Mouse (Mus musculus): ENCODE measurements around the gene Wdr95.

The Wdr95 gene

DNA sequence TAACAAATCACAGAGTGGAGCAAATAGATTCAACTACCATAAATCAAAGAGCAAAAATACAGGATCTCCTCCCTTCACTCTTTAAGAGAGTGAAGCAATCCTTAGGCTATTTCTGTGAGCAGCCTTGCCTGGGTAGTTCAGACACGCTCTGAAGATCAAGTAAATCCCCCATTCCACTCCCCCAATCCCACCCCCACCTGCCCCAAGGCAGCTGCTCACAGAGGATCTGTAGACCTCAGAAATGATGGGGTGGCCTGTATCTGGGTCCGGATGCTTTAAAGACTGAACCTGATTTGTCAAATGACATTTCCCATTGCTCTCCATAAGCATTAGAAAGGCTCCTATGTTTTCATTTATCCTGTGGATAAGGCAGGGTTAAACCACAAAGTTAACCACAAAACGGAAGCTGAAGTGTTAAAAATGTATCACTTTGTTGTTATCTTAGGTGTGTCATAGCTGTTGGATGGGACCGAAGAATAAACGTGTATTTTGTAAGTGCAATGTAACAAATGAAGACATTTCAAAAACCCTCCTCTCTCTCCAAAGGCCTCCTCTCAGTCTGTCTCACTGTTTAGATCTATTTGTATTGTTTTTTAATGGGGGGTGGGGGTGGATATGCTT is 54.3 kb downstream of the Wdr95 start:
- no peak for DNase-seq (ENCODE audit: low spot score in 2 of 2)

DNA sequence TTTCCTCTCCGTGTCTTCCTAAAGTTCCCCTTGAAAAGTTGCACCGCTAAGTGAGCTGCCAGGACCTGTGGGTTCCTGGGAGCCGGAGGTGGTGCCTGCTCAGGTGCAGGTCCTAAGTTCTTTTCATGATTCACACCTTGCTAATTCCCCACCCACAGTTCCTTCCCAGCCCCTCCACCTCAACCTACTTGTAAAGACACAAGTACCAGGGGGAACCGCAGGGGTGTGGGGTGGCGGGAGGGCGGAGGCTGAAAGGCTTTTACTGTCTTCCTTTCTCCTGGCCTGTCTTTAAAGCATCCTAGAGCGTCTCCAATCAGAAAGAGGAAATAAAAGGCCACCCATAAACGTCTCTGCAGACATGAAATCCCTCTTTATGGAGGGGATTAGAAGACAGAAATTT is 55.0 kb downstream of the Wdr95 start:
- no peak for DNase-seq (ENCODE audit: low spot score in 2 of 2)

DNA sequence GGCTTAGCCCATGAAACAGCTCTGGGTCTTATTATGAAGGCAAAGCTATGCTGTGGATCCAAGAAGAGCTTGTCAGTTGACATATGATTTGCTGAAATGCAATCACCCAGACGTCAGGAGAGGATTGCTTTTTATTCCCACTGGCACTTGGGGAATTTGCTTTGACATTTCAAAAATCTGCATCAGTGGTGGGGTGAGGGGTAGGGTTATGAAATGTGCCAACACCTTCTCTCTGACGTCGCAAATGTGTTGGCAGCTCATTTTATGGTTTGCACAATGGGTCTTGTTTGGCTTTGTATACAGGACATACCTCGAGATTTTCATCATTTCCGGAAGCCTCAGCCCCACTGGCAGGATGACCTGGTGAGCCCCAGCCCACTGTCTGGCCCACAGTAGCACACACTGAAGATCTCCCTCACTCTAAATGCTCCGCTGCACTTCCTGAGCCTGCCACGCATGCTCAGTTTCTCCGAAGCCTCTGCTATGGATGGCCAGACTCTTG is 55.7 kb downstream of the Wdr95 start:
- no peak for DNase-seq (ENCODE audit: low spot score in 2 of 2)

DNA sequence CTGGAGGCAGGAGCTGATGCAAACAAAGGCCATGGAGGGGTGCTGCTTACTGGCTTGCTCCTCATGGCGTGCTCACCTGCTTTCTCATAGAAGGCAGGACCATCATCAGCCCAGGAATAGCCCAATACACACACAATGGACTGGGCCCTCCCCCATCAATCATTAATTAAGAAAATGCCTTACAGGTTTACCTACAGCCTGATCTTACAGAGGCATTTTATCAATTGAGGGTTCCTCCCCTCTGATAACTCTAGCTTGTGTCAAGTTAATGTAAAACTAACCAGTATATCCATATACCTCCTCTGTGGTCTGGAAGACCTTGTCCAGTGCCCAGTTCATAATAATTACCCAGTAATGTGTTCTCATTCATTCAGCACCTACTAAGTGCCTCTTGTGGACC is 56.8 kb downstream of the Wdr95 start:
- no peak for DNase-seq (ENCODE audit: low spot score in 2 of 2)

DNA sequence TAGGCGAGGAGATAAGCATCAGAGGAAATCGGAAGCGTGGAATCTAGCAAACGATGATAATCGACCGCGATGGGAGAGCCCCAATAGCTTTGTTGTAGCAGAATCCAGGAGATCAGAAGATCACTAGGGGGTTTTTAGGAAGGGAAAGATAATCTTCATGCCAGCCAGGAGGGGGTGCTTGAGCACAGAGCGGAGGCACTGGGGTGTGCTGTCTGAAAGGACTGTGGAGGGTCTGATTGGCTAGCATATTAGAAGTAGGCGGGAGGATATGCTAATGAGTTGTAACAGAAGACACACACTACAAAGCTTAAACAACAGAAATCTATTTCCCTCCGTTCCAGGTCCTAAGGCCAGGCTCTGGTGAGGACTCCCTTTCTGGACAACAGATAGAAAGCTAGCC is 57.4 kb downstream of the Wdr95 start:
- DNase-seq (ENCODE audit: low spot score in 2 of 2), result no peak

DNA sequence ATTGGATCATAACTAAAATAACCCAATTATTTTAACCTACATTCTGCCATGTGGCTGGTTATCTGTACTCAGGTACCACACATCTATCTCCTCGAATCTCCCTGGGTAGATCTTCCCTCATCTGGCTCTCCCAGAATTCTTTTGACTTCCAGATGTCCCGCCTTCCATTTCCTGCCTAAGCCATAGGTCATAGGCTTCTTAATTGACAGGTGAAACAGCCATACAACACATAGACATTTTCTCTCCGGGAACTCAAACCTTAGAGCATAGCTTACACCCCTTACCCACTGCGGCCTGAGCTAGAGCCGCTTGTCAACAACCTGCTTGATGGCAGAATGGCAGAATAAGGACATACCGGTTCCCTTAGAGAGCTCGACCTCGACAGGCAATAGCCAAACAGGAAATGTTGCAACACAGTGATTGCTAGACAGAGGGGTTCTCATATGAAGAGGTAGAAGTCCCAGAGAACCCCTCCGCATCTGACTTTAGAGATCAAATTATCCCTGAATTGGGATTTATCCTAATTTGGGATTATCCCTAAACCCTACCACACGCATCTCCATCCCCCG is 58.9 kb downstream of the Wdr95 start:
- no peak for DNase-seq (ENCODE audit: low spot score in 2 of 2)

DNA sequence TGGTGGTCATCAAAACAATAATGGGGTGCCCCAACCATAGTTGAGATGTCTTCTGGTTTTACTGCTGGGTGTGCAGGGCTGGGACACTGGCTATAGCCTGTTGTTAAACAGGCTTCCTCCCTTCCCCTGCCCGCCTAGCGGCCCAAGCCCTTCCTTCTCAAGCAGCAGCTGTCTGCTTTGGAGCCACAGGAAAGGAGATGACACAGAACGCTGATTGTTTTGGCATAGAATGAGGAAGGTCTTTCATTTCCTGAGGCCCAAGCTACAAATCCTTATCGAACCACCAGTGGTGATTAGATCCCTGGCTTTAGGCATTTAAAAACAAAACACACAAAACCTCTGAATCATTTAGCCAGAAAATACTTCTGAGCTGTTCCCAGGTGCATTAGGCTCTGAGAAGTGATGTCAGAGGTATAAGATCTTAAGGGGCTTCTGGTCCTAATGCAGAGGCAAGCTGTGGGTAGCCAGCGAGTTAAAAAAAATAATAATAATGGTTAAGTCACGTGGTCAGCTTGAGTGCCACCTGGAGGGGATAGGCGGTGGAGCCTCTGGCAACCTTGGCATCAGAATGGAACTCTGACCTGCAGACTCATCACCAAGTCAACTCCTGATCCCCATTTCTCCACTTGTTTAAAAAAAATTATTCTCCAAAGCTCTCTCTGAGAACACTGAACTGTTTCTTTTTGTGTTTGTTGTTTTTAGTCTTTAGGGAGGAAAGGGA is 60.5 kb downstream of the Wdr95 start:
- DNase-seq (ENCODE audit: low spot score in 2 of 2), result no peak

DNA sequence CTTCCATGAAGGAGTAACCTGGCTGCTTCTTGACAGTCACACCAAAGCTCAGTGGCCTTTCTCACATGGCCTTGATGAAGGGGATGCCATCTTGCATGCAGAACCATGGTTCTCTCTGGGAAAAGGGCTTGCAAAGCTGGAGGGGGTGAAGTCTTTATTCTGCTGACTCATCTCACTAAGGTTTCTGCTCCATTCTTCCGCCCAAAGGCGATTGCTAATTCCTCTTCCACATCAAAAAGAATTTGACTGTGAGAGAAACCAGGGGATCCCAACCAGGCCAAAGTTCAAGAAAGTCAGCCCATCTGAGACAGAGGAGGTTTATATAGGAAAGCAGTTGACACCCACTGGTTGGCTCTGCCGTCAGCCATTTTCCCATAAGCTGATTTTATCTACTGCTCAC is 61.5 kb downstream of the Wdr95 start:
- DNase-seq (ENCODE audit: low spot score in 2 of 2), result no peak

DNA sequence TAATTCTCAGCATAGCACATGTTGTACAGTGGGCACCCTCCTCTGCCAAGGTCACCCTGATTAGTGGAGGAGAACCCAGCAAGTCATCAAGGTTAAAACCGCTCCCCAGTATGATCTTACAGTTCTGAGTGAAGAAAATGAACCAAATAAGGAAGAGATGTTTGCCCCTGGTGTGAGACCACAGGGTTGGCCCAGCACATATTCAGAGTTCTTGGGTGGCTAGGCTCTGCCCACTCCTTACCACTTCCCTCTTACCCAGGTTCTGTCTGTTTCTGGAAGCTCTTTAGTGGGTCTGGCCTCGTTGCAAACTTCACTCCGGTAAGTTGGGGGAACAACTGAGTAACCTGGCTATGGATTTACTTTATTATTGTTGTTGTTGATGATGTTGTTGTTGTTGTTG is 65.7 kb downstream of the Wdr95 start:
- no peak for DNase-seq (ENCODE audit: low spot score in 2 of 2)

DNA sequence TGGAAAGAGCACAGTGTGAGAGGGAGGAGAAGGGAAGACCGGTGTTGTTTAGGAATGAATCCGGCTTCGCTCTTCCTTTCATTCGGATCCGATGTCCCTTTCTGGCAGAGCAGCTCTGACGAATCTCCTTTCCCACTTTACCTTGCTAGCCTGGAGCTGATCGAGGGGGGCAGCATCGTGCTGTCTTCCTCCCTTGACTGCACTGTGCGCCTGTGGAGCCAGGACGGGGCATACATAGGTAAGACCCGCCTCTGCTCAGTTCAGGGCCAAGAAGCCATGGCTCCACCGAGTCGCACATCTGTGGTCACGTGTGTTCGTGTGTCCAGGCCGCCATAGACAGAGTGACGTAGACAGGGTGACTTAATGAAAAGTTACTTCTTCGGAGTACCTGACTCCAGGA is 68.9 kb downstream of the Wdr95 start:
- no peak for DNase-seq (ENCODE audit: low spot score in 2 of 2)

DNA sequence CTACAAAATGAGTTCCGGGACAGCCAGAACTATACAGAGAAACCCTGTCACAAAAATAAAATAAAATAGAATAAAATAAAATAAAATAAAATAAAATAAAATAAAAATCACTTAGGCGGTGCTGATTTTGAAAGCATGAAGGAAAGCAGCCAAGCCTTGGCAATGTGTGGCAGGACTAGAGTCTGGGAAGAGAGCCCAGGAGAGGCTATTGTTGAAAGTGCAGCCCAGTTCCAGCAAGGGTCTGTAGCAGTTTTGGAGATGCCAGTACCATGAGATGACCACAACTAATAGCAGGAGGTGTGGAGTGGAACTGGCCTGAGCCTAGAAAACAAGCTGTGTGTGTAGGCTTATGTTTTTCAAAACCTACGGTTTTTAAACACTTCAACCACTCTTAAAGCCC is 73.5 kb downstream of the Wdr95 start:
- DNase-seq (ENCODE audit: low spot score in 2 of 2), result peak; percentile 62 to 66

DNA sequence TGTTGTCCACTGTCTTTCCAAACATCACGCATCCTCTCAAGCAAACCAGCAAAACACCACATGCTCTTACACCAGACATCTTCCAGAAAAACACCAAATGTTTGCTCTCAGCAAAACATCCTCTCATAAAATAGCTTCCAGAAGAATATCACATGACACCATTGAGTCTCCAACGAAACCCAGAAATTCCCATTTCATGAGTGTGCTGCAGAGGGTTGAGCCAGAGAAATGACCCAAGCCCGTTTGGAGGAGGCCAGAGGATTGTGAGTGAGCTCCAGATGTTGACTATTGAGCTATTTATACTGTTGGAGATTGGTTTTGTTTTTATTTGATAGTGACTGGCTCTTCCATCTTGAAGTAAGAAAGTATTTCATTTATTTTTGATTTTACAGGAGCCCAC is 74.8 kb downstream of the Wdr95 start:
- no peak for DNase-seq (ENCODE audit: low spot score in 2 of 2)

DNA sequence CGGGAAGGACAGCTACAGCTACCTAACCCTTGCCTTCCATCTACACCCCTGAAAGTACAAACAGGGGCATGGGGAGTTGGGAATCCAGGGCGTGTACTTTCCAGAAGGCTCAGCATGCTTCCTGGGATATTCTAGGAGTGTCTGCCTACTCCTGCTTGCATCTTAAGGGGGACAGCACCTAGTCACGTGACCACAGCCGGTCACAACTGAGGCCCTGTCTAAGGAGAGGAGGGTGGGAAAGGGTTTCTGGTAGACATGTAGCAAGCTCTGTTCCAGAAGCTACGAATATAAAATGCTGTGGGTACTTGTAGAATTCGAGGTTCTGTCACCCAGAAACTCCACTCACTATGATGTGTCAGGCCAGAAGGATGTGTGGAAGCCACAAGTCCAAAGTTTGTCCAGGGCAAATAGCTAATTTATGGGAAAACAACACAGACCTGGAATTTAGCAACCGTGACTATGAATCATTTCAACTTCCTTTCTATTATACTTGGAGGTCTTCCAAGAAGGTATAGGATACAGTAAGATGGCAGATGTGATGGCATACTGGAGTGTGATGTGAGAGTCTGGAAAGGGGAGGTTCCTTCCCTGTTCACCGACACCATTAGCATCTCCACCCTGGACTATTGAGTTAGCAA is 78.7 kb downstream of the Wdr95 start:
- no peak for DNase-seq (ENCODE audit: low spot score in 2 of 2)

DNA sequence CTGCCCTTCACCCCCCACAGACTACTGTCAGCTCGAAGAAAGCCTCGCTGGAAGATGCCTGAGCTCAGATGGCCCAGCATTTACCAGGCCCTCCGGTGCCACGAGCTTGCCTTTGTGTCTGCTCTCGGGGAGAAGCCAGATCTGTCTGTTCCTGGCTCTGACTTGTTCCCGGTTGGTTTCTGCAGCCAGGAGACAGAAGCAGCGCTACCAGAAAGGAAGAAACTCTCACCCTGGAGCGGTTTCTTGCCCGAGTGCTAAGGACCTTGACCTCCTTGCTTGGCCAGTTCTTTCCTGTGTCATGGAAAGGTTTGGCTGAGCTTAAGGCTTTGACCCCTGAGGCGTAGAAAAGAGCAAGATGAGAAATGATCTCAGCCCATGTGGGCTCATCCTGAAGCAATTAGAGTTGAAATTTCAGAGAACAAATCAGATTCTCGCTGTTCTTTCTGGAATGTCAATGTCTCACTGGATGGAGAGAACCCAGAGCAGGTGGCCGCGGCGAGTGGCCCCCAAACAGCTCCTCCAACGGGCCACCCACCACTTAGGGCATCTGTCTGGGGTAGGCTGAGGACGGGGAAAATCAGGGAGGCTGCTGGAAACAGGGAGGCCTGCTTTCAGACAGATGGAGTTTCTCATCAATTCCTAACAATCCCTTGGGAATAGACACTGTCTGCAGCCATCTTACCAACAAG is 83.1 kb downstream of the Wdr95 start:
- peak; percentile 56 to 69 for DNase-seq (ENCODE audit: low spot score in 2 of 2)

DNA sequence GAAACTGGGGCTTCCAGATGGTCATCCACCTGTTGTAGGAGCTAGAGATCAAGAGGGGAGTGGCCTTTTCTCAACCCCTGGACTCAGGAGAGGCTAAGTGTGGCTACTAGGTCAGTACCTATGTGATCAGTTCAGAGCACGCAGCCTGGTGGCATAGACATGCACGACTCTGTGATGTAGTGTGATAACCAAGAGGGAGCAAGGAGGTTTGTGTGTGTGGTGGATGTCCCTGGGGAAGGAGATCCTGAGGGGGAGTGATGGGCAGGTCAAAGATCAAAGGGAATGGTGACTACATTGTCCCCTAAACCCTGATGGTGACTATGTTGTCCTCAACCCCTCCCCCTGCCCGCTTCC is 83.7 kb downstream of the Wdr95 start:
- DNase-seq (ENCODE audit: low spot score in 2 of 2), result no peak

DNA sequence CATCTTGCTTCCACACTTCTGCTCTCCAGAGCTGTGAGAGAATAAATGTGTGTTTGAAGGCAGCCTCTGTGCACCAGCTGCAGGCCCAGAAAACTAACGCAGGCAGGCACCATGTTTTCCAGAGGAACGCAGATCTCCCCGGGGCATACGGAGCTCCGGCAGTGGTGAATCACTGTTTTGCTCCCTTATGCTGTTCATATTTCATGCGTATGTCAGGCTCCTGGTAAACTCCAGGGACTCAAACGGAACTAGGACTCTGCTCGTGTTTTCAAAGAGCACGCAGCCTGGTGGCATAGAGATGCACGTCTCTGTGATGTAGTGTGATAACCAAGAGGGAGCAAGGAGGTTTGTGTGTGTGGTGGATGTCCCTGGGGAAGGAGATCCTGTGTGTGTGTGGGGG is 84.3 kb downstream of the Wdr95 start:
- DNase-seq (ENCODE audit: low spot score in 2 of 2), result peak; percentile 46 to 49

DNA sequence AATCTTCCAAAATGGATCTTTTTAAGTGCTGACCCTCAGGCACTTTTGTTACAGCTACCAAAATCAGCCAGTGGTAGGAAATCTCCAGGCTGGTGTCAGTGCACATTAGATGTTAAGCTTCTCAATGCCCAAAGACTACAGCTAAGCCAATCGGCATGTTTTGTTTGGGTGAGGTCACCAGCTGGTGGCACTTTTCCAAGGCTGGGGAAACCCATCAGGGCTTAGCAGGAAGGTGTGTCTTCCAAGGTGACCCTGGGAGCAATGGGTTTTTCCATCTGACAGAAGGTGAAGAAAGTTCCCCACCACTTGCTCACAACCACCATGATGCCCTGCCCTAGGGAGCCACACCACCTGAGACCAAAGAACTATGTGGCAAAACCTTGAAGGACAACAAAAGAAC is 87.7 kb downstream of the Wdr95 start:
- no peak for DNase-seq (ENCODE audit: low spot score in 2 of 2)

DNA sequence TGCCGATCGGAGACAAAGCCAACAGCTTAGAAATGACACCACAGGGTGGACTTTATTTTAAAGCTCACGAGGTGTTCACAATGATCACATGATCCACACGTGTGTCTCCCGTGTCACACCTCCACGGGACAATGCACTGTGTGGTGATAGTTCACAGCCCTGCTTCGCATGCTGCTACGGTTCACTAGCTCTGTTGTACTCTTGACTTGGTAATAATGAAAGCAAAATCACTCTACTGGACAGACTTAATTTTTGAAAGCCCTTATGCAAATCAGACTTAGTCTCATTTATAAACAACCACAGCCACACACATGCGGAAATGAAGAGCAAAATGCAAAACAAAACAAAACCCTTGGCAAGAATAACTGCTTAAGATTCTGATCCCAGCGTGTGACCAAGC is 88.3 kb downstream of the Wdr95 start:
- DNase-seq (ENCODE audit: low spot score in 2 of 2), result no peak

DNA sequence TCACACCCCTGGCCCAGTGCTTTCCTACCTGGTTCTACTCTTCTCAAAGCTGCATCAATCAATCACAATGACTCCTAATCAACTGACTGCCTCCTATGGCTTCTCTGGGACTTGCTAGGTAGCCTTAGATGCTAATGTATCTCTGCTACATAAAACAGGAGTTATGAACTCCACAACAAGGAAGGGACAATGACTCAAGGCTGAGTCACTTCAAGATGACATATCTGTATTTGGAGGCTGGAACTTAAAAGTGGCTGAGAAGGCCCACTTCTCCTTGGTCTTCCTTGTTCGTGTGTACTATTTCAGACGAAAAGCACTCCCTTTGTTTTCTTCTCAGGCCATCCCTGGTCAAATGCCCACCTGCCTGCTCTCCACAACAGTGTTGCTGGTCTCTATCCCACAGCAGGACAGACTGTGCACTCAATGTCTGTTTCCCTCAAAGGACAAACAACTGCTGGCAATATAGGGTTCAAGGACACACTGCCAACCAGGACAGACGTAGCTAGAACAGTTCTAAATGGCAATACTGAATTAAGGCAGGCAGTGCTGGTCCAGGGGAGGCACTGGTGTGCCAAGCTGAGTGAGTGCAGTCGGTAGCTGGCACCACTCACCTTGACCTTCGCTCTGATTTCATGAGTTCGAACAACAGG is 89.4 kb downstream of the Wdr95 start:
- DNase-seq (ENCODE audit: low spot score in 2 of 2), result no peak

DNA sequence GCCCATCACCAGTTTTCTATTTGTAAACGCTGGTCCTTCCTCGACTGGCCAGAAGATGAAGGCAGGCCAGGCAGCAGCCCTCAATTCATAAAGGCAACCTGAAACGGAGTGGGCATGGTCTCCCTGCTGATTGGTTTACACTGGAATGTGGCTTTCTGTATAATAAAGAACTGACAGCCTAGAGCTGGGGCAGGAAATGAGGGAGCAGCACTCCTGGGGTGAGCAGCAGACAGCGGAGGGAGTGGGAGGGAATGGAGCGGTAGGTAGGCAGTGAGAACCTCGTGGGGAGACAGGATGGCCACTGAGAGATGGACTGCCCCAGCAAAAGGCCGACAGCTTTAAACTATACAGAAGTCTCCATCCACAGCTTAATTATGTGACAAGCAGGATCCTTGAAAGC is 93.7 kb downstream of the Wdr95 start:
- DNase-seq (ENCODE audit: low spot score in 2 of 2), result no peak

DNA sequence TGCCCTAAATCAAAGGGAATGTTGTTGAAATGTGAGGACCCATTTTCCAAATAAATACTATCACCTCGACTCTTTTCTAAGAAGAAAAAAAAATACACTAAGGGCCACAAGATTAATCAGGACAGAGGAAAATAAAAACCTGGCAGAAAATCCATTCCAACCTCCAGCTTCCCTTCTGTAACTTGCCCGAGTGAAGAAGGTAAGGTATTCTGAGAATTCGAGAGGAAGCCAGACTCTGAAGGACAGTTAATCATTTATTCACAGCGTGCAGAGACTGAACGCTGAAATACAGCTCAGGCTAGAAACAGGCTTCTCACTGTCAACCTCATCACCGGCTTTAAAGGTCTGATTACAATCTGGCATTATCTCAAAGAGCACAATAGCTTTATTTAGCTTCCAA is 94.2 kb downstream of the Wdr95 start:
- no peak for DNase-seq (ENCODE audit: low spot score in 2 of 2)
